Comparison of ENCODE assay signal across 11 mouse cellular contexts in the genomic region with DNA sequence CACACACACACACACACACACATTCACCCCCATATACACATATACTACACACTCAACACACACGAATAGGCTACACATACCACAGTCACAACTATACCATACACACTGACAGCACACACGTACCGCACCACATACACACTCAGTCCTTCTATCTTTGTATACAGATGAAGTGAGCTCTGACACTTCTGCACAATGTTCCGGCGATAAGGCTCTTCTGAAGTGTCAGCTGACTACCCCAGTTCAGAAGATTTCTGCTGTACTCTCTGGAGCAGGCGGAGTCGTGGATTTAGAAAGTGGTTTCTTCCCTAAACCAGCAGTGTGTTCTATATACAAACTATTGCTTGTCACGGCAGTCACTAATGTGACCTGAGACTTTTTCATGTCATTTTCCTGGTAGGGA. TPM values are rescaled to one million over a fixed set of nuclear protein-coding genes. Genes with fewer than 3 reads are reported as not detected.
DNase-seq lines count a peak whose midpoint lies in the region; ATAC-seq and TF ChIP-seq lines count a peak whose summit lies in the region.
"Had no signal": no experiment of that assay in that cellular context is flagged by ENCODE, and none has a peak within 500 bp of the region (broad histone marks: within the 10 kb centered on the region; RNA-seq: fewer than 3 reads in every experiment).

No protein-coding gene starts in this region.

- peaks cover 49% of the 10 kb centered on the region for H3K4me1 ChIP-seq in kidney, embryonic 14.5 days (ENCODE audit: control insufficient read depth, insufficient read depth, low read length)
- peaks cover 3% of the 10 kb centered on the region for H3K4me1 ChIP-seq in embryonic facial prominence, embryonic 11.5 days (ENCODE audit: control insufficient read depth, insufficient read depth, low read length)
- H3K4me1 ChIP-seq in hindbrain, embryonic 12.5 days, result peaks cover 58% of the 10 kb centered on the region
- H3K4me1 ChIP-seq in liver, postnatal 0 days (ENCODE audit: insufficient read depth), result peaks cover 53% of the 10 kb centered on the region

- H3K4me3 ChIP-seq in kidney, embryonic 14.5 days (ENCODE audit: low read length), result no peak overlapping the region
- H3K4me3 ChIP-seq in embryonic facial prominence, embryonic 11.5 days (ENCODE audit: low read depth, low read length), result no peak overlapping the region
- H3K4me3 ChIP-seq in hindbrain, embryonic 12.5 days, result no peak overlapping the region
- 0 out of 2 replicates have a peak overlapping the region, but pooled peaks have one; percentile 3 for H3K4me3 ChIP-seq in liver, postnatal 0 days (ENCODE audit: low read depth, low read length)

- H3K27ac ChIP-seq in kidney, embryonic 14.5 days (ENCODE audit: low read depth, low read length), result peak overlapping the region; percentile 90; the same call in 1 of the 2 replicates
- H3K27ac ChIP-seq in embryonic facial prominence, embryonic 11.5 days (replicated peaks; ENCODE audit: low read depth, low read length), result peak overlapping the region; percentile 59; the same call in 1 of the 2 replicates
- peak overlapping the region; percentile 77 for H3K27ac ChIP-seq in hindbrain, embryonic 12.5 days
- H3K27ac ChIP-seq in liver, postnatal 0 days (ENCODE audit: low read depth), result peak overlapping the region; percentile 66
- H3K27ac ChIP-seq: macrophage had no signal

- peak; percentile 63 for TF ChIP-seq EP300 in liver, postnatal 0 days (IDR thresholded peaks at IDR 0.05; ENCODE audit: low read depth)

- WGBS in kidney, embryonic 14.5 days, result 92% methylated on average over 8 of the region's 8 CpGs
- 92% methylated on average over 8 of the region's 8 CpGs for WGBS in embryonic facial prominence, embryonic 11.5 days
- WGBS in hindbrain, embryonic 12.5 days, result 92% methylated on average over 8 of the region's 8 CpGs
- 47% methylated on average over 8 of the region's 8 CpGs for WGBS in liver, postnatal 0 days (ENCODE audit: insufficient replicate concordance)

- ATAC-seq in kidney, embryonic 14.5 days (ENCODE audit: low FRiP score, low TSS enrichment), result no peak
- no peak for ATAC-seq in embryonic facial prominence, embryonic 11.5 days (replicated peaks; ENCODE audit: insufficient number of reproducible peaks, low FRiP score, low TSS enrichment, low read depth)
- ATAC-seq in hindbrain, embryonic 12.5 days (ENCODE audit: low FRiP score), result no peak
- ATAC-seq in liver, postnatal 0 days, result peak; percentile 69

- H3K36me3 ChIP-seq in kidney, embryonic 14.5 days (ENCODE audit: control insufficient read depth, insufficient read depth, low read length), result peaks cover 38% of the 10 kb centered on the region
- H3K36me3 ChIP-seq in embryonic facial prominence, embryonic 11.5 days (replicated peaks; ENCODE audit: control insufficient read depth, insufficient read depth, low read depth, low read length), result peaks cover 6% of the 10 kb centered on the region
- H3K36me3 ChIP-seq in hindbrain, embryonic 12.5 days, result peaks cover 54% of the 10 kb centered on the region
- peaks cover 51% of the 10 kb centered on the region for H3K36me3 ChIP-seq in liver, postnatal 0 days (replicated peaks; ENCODE audit: insufficient read depth, low read length)

- no peaks in the 10 kb centered on the region for H3K27me3 ChIP-seq in kidney, embryonic 14.5 days (ENCODE audit: control insufficient read depth, insufficient read depth, low read length)
- H3K27me3 ChIP-seq in embryonic facial prominence, embryonic 11.5 days (ENCODE audit: control insufficient read depth, insufficient read depth, low read length), result no peaks in the 10 kb centered on the region
- H3K27me3 ChIP-seq in hindbrain, embryonic 12.5 days, result no peaks in the 10 kb centered on the region
- no peaks in the 10 kb centered on the region for H3K27me3 ChIP-seq in liver, postnatal 0 days (ENCODE audit: insufficient read depth, low read length)

- no peak overlapping the region for H3K4me2 ChIP-seq in kidney, embryonic 14.5 days (replicated peaks; ENCODE audit: low read depth, low read length)
- no peak overlapping the region for H3K4me2 ChIP-seq in embryonic facial prominence, embryonic 11.5 days (ENCODE audit: low read depth, low read length)
- no peak overlapping the region for H3K4me2 ChIP-seq in hindbrain, embryonic 12.5 days (replicated peaks)
- peak overlapping the region; percentile 59 for H3K4me2 ChIP-seq in liver, postnatal 0 days (ENCODE audit: low read depth, low read length)

- no peaks in the 10 kb centered on the region for H3K9me3 ChIP-seq in kidney, embryonic 14.5 days (ENCODE audit: control insufficient read depth, low read length)
- no peaks in the 10 kb centered on the region for H3K9me3 ChIP-seq in embryonic facial prominence, embryonic 11.5 days (replicated peaks; ENCODE audit: control insufficient read depth, low read length)
- no peaks in the 10 kb centered on the region for H3K9me3 ChIP-seq in hindbrain, embryonic 12.5 days (replicated peaks)
- no peaks in the 10 kb centered on the region for H3K9me3 ChIP-seq in liver, postnatal 0 days (ENCODE audit: low read length)

- no peak for TF ChIP-seq CTCF in liver, postnatal 0 days (IDR thresholded peaks at IDR 0.05; ENCODE audit: low read depth)

- H3K9ac ChIP-seq in kidney, embryonic 14.5 days (ENCODE audit: low read depth, low read length), result no peak overlapping the region
- no peak overlapping the region for H3K9ac ChIP-seq in embryonic facial prominence, embryonic 11.5 days (replicated peaks; ENCODE audit: low read length)
- peak overlapping the region; percentile 32 for H3K9ac ChIP-seq in hindbrain, embryonic 12.5 days
- H3K9ac ChIP-seq in liver, postnatal 0 days (replicated peaks), result no peak overlapping the region

- no peak for DNase-seq in kidney, postnatal 14 days
- no peak for DNase-seq in embryonic facial prominence, embryonic 11.5 days (ENCODE audit: low spot score)
- no peak for DNase-seq in liver, postnatal 0 days
- DNase-seq in testis, postnatal 10 days (ENCODE audit: low spot score), result no peak
- no peak for DNase-seq in adrenal gland, adult (ENCODE audit: inconsistent age in 2 of 2, low spot score in 1 of 2)
- DNase-seq in thymus, postnatal 14 days, result no peak
- DNase-seq: adrenal gland, postnatal 10 days; right cerebral cortex, postnatal 4 days had no signal

RNA-seq across cellular contexts. Expression of gene Vps37b, which starts 22.0 kb away (rescaled TPM):
- 20.2 and 27.6 TPM in 2 replicates for polyA plus RNA-seq in kidney, embryonic 14.5 days (2014; fragmentation: Nextera tagmentation; extraction: Ambion mirVana)
- 29.2 and 31.3 TPM in 2 replicates for polyA plus RNA-seq in embryonic facial prominence, embryonic 11.5 days (2014; fragmentation: Nextera tagmentation; extraction: Ambion mirVana)
- 70.8 and 78.6 TPM in 2 replicates for polyA plus RNA-seq in hindbrain, embryonic 12.5 days (2016; fragmentation: Nextera tagmentation; extraction: Ambion mirVana)
- polyA plus RNA-seq in liver, postnatal 0 days (2015; fragmentation: Nextera tagmentation; extraction: Ambion mirVana), result 16.4 and 17.6 TPM in 2 replicates

RNA-seq across cellular contexts. Expression of gene Hip1r, which starts 36.6 kb away (rescaled TPM):
- polyA plus RNA-seq in kidney, embryonic 14.5 days (2014; fragmentation: Nextera tagmentation; extraction: Ambion mirVana), result 11.0 and 13.0 TPM in 2 replicates
- polyA plus RNA-seq in embryonic facial prominence, embryonic 11.5 days (2014; fragmentation: Nextera tagmentation; extraction: Ambion mirVana), result 3.0 and 5.0 TPM in 2 replicates
- 14.4 and 20.4 TPM in 2 replicates for polyA plus RNA-seq in hindbrain, embryonic 12.5 days (2016; fragmentation: Nextera tagmentation; extraction: Ambion mirVana)
- 10.1 and 13.5 TPM in 2 replicates for polyA plus RNA-seq in liver, postnatal 0 days (2015; fragmentation: Nextera tagmentation; extraction: Ambion mirVana)
